Mouse (Mus musculus): ENCODE results near the gene Fam98b.

Gene Fam98b

GRCm38 (mm10) chr2:117249255-117250000, at the start of gene Fam98b:
TSS of gene Fam98b (plus strand) at chr2:117249739.
- peak; percentile 93 for DNase-seq (ENCODE audit: low read depth, low spot score)

GRCm38 (mm10) chr2:117200869-117201338, 48.6 kb upstream of the Fam98b start:
- DNase-seq (ENCODE audit: low read depth, low spot score): no peak

GRCm38 (mm10) chr2:117203350-117203749, 46.2 kb upstream of the Fam98b start:
- DNase-seq (ENCODE audit: low read depth, low spot score): no peak

GRCm38 (mm10) chr2:117204534-117204933, 45.0 kb upstream of the Fam98b start:
- no peak for DNase-seq (ENCODE audit: low read depth, low spot score)

DNA sequence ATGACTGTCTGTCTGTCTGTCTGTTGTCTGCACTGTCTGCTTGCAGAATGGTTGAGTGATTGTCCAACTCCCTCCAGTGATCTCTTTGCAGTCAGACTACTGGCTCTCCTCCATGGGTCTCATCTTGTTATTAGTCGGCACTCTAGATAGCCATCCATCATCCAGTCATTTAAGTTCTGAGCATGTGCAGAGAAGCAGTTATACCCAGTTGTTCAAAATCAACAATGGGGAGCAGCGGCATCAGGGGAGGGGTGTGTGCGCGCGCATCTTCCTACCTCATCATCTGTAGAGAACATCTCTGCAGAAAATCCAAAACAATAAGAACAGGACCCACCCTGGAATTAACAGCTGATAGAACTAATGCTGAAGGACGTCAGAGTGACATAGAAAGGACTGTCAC, 44.5 kb upstream of the Fam98b start:
- DNase-seq (ENCODE audit: low read depth, low spot score): no peak

- peak; percentile 68 for DNase-seq (ENCODE audit: low read depth, low spot score)
These were observed 39.0 kb upstream of the Fam98b start for GRCm38 (mm10) chr2:117210416-117211085.

- no peak for DNase-seq (ENCODE audit: low read depth, low spot score)
These were observed 33.4 kb upstream of the Fam98b start for GRCm38 (mm10) chr2:117216152-117216551.

GRCm38 (mm10) chr2:117217695-117218216, 31.8 kb upstream of the Fam98b start:
- no peak for DNase-seq (ENCODE audit: low read depth, low spot score)

GRCm38 (mm10) chr2:117219536-117219935, 30.0 kb upstream of the Fam98b start:
- no peak for DNase-seq (ENCODE audit: low read depth, low spot score)

DNA sequence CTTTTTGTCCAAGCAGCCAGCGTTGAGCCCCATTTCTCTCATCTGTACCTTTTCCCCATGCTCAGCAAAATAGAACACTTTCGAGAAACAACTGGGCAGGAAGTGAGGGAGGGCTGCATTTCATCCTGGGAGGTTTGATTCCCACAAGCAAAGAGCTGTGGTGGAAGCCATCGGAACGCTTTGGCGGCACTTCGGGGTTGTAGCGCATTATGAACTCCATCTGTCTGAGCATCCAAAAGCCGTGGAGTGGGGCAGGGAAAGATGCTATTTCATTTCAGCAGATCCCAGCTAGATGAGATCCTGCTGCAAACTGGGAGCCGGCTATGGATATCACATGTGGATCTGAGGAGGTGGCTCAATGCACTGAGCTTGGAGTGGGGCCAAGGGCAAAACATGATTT, 26.9 kb upstream of the Fam98b start:
- DNase-seq (ENCODE audit: low read depth, low spot score): no peak

GRCm38 (mm10) chr2:117228601-117229125, 20.9 kb upstream of the Fam98b start:
- no peak for DNase-seq (ENCODE audit: low read depth, low spot score)

GRCm38 (mm10) chr2:117230261-117230660, 19.3 kb upstream of the Fam98b start:
- DNase-seq (ENCODE audit: low read depth, low spot score): no peak

DNA sequence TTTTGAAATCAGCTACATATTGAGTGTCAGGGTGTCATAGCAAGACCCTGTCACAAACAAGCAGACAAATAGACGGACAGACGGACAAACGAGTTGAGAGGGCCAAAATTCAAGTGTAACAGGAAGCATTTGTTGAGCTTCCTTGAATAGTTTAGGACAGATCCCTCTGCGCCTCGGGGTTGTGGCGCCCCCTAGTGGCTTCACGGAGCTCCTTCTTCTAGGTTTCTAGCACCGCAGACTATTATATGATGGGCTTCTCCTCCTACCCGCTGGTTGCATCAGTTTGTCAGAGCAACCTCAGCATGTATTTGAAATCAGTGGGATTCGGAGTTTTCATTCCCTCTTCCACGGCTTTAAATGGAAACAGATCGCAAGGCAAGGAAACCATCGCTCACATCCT, 18.3 kb upstream of the Fam98b start:
- peak; percentile 70 for DNase-seq (ENCODE audit: low read depth, low spot score)

- no peak for DNase-seq (ENCODE audit: low read depth, low spot score)
These were observed 7.6 kb upstream of the Fam98b start for GRCm38 (mm10) chr2:117241953-117242352.

- no peak for DNase-seq (ENCODE audit: low read depth, low spot score)
These were observed 517 bp downstream of the Fam98b start for GRCm38 (mm10) chr2:117250001-117250510.

- no peak for DNase-seq (ENCODE audit: low read depth, low spot score)
These were observed 5.9 kb downstream of the Fam98b start for GRCm38 (mm10) chr2:117255415-117255814.

DNA sequence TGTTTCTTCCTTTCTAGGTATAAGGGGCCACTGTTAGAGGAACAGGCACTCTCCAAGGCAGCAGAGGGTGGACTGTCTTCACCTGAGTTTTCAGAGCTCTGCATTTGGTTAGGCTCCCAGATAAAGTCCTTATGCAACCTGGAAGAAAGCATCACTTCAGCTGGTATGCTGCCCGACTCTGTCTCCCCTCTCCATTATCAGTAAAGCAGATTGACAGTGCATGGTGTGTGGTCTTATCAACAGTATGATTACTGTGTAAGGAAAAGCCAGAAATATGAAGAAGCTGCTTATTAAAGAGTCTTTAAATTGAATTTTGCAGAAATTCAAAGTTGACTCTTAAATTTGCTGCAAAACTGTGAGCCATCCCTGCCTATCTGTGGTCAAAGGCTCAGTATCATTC, 8.1 kb downstream of the Fam98b start:
- DNase-seq (ENCODE audit: low read depth, low spot score): no peak

GRCm38 (mm10) chr2:117262184-117262583, 12.6 kb downstream of the Fam98b start:
- no peak for DNase-seq (ENCODE audit: low read depth, low spot score)

- DNase-seq (ENCODE audit: low read depth, low spot score): peak; percentile 23
These were observed 14.4 kb downstream of the Fam98b start for GRCm38 (mm10) chr2:117263786-117264408.

- no peak for DNase-seq (ENCODE audit: low read depth, low spot score)
These were observed 38.8 kb downstream of the Fam98b start for GRCm38 (mm10) chr2:117288291-117288690.

DNA sequence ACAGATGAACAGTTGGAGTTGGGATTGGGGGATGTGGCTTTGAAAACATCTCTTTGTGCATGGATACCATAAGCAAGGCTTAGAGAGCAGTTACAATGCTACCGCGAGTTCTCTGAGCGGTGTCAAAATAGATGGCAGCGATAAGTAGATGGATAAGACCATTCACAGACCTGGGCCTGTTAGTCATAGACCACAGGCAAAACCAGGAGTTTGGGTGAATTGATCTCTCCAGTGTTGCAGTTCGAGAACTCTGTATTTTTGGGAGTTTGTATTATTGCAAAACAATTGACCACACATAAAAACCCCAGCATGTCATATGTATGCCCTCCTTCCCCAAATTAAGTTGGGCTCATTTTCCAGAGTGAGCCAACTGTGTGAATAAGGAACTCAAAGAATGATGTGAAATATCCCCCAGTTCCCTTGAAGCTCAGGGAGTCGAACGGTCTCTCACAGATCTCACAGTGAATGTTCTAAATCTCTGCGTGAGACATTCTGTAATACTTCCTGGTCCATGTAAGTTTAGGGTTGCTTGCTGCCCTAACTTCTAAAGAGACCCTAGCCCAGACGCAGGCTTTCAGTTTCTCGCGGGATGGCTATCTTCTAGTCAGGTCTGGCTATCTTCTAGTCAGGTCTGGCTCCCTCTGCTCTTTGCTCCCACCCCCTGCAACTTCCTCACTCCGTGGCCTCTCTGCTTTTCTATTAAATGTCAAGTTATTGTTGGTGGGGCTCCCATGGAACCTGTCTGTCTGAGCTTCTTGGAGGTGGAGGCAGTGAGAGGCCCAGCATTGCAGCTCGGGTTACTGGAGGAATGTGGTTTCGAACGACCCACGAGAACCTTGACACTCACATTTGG, 50.3 kb downstream of the Fam98b start:
- no peak for DNase-seq (ENCODE audit: low read depth, low spot score)

All from embryo, embryonic 11.5 days (tissue).